Mouse (Mus musculus) lung, postnatal 0 days (tissue): ENCODE measurements around the gene 1110032A03Rik. TPM values are rescaled to one million over a fixed set of nuclear protein-coding genes. Genes with fewer than 3 reads are reported as not detected.

Source experiments
- ATAC-seq: fragments of 200-750 bp; cut with Nextera tagmentation; 2 replicates; pipeline ENCODE4 v1.8.0; 2017; ENCODE audit warnings: moderate library complexity
- DNase-seq: peaks from one replicate; pipeline ENCODE4 v3.0.0-alpha.2; 2016; ENCODE audit warnings: low spot score
- H3K27ac ChIP-seq: fragments of 300-500 bp; sonication (generic); 2 replicates; pipeline ENCODE4 v1.5.1; 2014; ENCODE audit warnings: antibody characterized with exemption, mild to moderate bottlenecking, low read length, mixed read lengths
- H3K27me3 ChIP-seq: fragments of 300-500 bp; sonication (generic); replicated peaks from 2 replicates; pipeline ENCODE4 v1.6.1; 2014; ENCODE audit warnings: low read length, mixed read lengths; ENCODE audit not compliant: insufficient read depth
- H3K36me3 ChIP-seq: fragments of 300-500 bp; sonication (generic); 2 replicates; pipeline ENCODE4 v1.6.1; 2014; ENCODE audit warnings: low read length, mixed read lengths; ENCODE audit not compliant: insufficient read depth
- H3K4me1 ChIP-seq: fragments of 300-500 bp; sonication (generic); 2 replicates; pipeline ENCODE4 v1.6.1; 2014; ENCODE audit warnings: antibody characterized with exemption, low read depth, low read length, mixed read lengths; ENCODE audit not compliant: insufficient read depth
- H3K4me2 ChIP-seq: fragments of 300-500 bp; sonication (generic); replicated peaks from 2 replicates; pipeline ENCODE4 v1.6.1; 2014; ENCODE audit warnings: low read depth, mild to moderate bottlenecking, low read length, moderate library complexity, mixed read lengths
- H3K4me3 ChIP-seq: fragments of 300-500 bp; sonication (generic); 2 replicates; pipeline ENCODE4 v1.5.1; 2014; ENCODE audit warnings: low read depth, low read length
- H3K9ac ChIP-seq: fragments of 300-500 bp; sonication (generic); replicated peaks from 2 replicates; pipeline ENCODE4 v1.6.1; 2014; ENCODE audit warnings: low read depth, mild to moderate bottlenecking
- H3K9me3 ChIP-seq: fragments of 300-500 bp; sonication (generic); 2 replicates; pipeline ENCODE4 v1.6.1; 2016; ENCODE audit warnings: low read length, mixed read lengths
- CTCF ChIP-seq: IDR thresholded peaks from 2 replicates; pipeline ENCODE4 v1.5.1; 2016; ENCODE audit warnings: antibody characterized with exemption, mild to moderate bottlenecking
- EP300 ChIP-seq: IDR thresholded peaks from 2 replicates; pipeline ENCODE4 v1.6.1; 2016; ENCODE audit warnings: antibody characterized with exemption, mild to moderate bottlenecking, control low read depth
- WGBS: fragments of 180-500 bp; shearing (Covaris S2); extraction: QIAGEN DNeasy Blood & Tissue Kit; methylation state at CpG from one replicate; pipeline ENCODE4 v1.1.7; 2014; 5-methylcytosine and 5-hydroxymethylcytosine counted together
- polyA plus RNA-seq: library from polyadenylated mRNA; unstranded; fragments of >200 nt; fragmentation: Nextera tagmentation; extraction: Ambion mirVana; gene quantifications from 2 replicates; pipeline ENCODE4 v1.2.1, GENCODE M21; 2015

1110032A03Rik gene
- polyA plus RNA-seq, 1 experiment from 2014 or later, result 79.8 TPM

- Histone ChIP-seq H3K27ac (no peak overlapping the region), H3K4me3 (no peak overlapping the region), H3K9me3 (no peaks in the 10 kb centered on the region), H3K4me1 (0 out of 2 replicates have a peak, but pooled peaks cover 3% of the 10 kb centered on the region), H3K36me3 (no peaks in the 10 kb centered on the region), H3K9ac (no peak overlapping the region), H3K4me2 (no peak overlapping the region), H3K27me3 (no peaks in the 10 kb centered on the region)
- 28% methylated on average over 4 of the region's 4 CpGs for WGBS
- no peak for ATAC-seq
- no peak for TF ChIP-seq EP300
- TF ChIP-seq CTCF, result no peak
- DNase-seq, result no peak
These were observed 45.7 kb downstream of the 1110032A03Rik start for GRCm38 (mm10) chr9:50729600-50729999.

GRCm38 (mm10) chr9:50727925-50728651 lies 47.2 kb downstream of the 1110032A03Rik start:
- ATAC-seq (peak; percentile 87), DNase-seq (peak; percentile 72)
- TF ChIP-seq EP300, result no peak
- TF ChIP-seq CTCF, result peak; percentile 44
- Histone ChIP-seq H3K27me3 (no peaks in the 10 kb centered on the region), H3K9ac (0 out of 2 replicates have a peak overlapping the region, but pooled peaks have one; percentile 19), H3K27ac (no peak overlapping the region), H3K36me3 (no peaks in the 10 kb centered on the region), H3K9me3 (no peaks in the 10 kb centered on the region), H3K4me1 (peaks cover 5% of the 10 kb centered on the region), H3K4me2 (peak overlapping the region; percentile 95), H3K4me3 (peak overlapping the region; percentile 51)
- 1% methylated on average over 45 of the region's 45 CpGs for WGBS

GRCm38 (mm10) chr9:50727171-50727924 lies 48.0 kb downstream of the 1110032A03Rik start:
- peaks cover 7% of the 10 kb centered on the region for H3K4me1 ChIP-seq
- TF ChIP-seq EP300 (no peak), CTCF (no peak)
- H3K27ac ChIP-seq, result no peak overlapping the region
- H3K27me3 ChIP-seq, result no peaks in the 10 kb centered on the region
- DNase-seq, result no peak
- no peaks in the 10 kb centered on the region for H3K9me3 ChIP-seq
- H3K36me3 ChIP-seq, result no peaks in the 10 kb centered on the region
- H3K9ac ChIP-seq, result 0 out of 2 replicates have a peak overlapping the region, but pooled peaks have one; percentile 19
- peak overlapping the region; percentile 95 for H3K4me2 ChIP-seq
- peak; percentile 16; the same call in 1 of the 2 replicates for ATAC-seq
- WGBS, result 8% methylated on average over 30 of the region's 30 CpGs
- H3K4me3 ChIP-seq, result peak overlapping the region; percentile 51

GRCm38 (mm10) chr9:50725921-50726590 lies 49.3 kb downstream of the 1110032A03Rik start:
- no peak for ATAC-seq
- Histone ChIP-seq H3K4me3 (no peak overlapping the region), H3K36me3 (no peaks in the 10 kb centered on the region), H3K27ac (no peak overlapping the region), H3K9ac (no peak overlapping the region), H3K4me1 (peaks cover 8% of the 10 kb centered on the region), H3K27me3 (no peaks in the 10 kb centered on the region), H3K4me2 (no peak overlapping the region), H3K9me3 (no peaks in the 10 kb centered on the region)
- DNase-seq, result no peak
- TF ChIP-seq CTCF (no peak), EP300 (no peak)
- 55% methylated on average over 8 of the region's 8 CpGs for WGBS

- TF ChIP-seq EP300 (no peak), CTCF (no peak)
- no peak overlapping the region for H3K27ac ChIP-seq
These were observed 50.5 kb downstream of the 1110032A03Rik start for GRCm38 (mm10) chr9:50724661-50725330.

More at GRCm38 (mm10) chr9:50724661-50725330, 50.5 kb downstream of the 1110032A03Rik start:
- Histone ChIP-seq H3K36me3 (no peaks in the 10 kb centered on the region), H3K4me2 (no peak overlapping the region), H3K9me3 (no peaks in the 10 kb centered on the region), H3K9ac (no peak overlapping the region), H3K4me3 (no peak overlapping the region), H3K4me1 (peaks cover 10% of the 10 kb centered on the region), H3K27me3 (no peaks in the 10 kb centered on the region)
- ATAC-seq, result no peak
- 41% methylated on average over 3 of the region's 3 CpGs for WGBS
- no peak for DNase-seq
